Mouse (Mus musculus) regulatory T cell (primary cell): ENCODE measurements at regions not wholly inside any gene's neighbourhood (a gene's known extent, or its start where the extent isn't known, plus 50 kb on each side); places are given as distances from the start of the nearest gene placed in this dataset.

Experiments
- in situ Hi-C: fragments of 300-600 bp; cut with MboI, MseI; formaldehyde crosslinking; loops from one replicate; pipeline ENCODE4 v1.15.1; 2025; ENCODE audit warnings: high pct_unique_total_duplicates

GRCm38 (mm10) chr11:18173028-18173427 is 219.4 kb upstream of the Etaa1 start:
- in situ Hi-C loops: no loop called here

DNA sequence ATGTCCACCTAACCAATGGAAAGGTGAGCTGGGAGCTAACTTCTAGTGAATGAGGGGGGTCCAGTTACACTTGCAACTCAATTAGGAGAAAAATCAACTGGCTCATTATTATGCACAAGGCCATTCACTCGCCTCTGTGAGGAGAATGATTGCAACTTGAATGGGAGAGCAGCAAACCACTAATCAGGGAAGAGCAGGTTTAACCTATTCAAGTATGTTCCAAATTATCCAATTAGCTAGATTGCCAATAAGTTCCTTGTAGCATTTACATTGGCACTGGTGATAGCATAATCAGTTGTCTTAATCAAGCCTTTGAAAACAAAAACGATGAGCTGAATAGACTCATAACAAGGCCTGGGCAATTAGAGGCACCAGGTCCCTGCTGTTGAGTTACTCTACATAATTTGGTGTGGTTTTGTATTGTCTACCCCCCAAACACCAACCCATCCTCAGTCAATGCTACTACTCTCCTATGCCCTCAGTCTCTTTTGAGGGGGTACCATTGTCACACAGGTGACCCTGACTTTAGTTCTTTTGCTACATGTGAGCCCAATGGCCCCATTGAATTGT is 217.6 kb upstream of the Etaa1 start:
- in situ Hi-C loops: no loop called here

DNA sequence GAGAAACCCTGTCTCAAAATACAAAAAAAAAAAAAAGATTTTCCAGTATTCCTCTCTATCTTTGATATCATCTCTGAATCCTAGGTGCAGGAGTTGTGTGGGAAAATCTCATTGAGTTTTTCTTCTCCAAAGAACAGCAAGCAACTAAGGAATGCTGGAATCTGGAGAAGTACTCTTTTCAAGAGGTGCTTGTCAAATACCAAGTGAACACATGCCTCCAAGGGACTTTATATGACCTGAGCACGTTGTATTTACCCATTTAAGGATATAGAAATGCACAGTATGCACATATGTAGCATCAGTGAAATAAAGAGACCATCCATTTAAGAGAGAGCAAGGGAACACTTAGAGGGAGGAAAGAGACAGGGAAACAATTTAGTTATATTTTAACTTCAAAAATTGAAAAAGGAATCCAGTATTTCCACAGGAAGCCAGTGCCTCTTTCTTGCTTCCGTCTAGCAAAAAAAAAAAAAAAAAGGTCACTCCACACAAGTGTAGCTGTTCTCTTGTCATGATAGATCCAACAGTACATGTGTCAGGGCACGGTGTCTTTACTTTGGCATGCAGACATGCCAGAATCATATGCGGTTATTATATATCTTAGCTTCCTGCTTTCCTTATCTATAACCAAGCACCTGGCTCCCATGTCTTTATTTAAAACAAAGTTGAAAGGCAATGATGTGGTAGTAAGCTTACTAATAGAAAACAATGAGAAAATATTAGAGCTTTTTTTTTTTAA is 212.1 kb upstream of the Etaa1 start:
- in situ Hi-C loops: no loop called here

- in situ Hi-C loops: no loop called here
Observed at GRCm38 (mm10) chr11:18164025-18164423, 210.3 kb upstream of the Etaa1 start.

- in situ Hi-C loops: no loop called here
Observed at GRCm38 (mm10) chr11:18163156-18164024, 209.7 kb upstream of the Etaa1 start.

- in situ Hi-C loops: no loop called here
Observed at GRCm38 (mm10) chr11:18156506-18156905, 202.8 kb upstream of the Etaa1 start.

GRCm38 (mm10) chr11:18151788-18152563 is 198.3 kb upstream of the Etaa1 start:
- in situ Hi-C loops: no loop called here

DNA sequence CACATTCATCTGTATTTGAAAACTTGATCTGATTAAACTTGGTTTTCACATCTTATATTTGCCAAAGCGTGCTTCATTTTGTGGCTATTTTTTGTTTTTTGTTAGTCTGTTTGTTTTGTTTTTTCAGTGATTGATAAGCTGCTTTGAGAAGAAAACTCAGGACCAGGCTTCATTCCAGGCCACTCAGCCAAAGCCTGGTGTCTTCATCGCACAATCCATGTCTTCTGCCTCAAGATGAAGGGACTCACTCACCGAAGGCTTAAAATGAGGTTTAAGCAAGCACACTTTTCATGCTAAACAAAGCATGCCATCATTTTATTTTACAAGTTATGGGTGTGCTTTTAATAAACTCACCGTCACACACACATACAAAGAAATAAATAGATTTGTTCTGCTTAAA is 197.7 kb upstream of the Etaa1 start:
- in situ Hi-C loops: no loop called here

DNA sequence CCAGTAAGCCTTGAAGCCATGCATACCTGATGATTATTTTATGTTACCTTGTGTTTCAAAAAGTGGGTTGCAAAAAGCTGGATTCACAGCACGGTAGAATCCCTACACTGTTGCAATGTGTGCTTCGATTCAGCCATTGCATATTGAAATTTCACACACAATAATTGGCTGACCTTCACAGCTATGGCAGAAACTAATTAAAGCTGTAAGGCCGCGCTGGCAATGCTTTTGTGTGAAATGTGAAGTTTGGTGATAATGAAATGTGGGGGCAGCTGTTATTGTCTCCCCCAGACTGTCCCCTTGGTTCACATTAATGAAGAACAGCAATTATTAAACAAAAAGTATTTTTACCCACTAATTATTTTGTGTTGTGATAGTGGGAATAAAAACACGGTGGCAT is 173.8 kb upstream of the Etaa1 start:
- in situ Hi-C loops: no loop called here

DNA sequence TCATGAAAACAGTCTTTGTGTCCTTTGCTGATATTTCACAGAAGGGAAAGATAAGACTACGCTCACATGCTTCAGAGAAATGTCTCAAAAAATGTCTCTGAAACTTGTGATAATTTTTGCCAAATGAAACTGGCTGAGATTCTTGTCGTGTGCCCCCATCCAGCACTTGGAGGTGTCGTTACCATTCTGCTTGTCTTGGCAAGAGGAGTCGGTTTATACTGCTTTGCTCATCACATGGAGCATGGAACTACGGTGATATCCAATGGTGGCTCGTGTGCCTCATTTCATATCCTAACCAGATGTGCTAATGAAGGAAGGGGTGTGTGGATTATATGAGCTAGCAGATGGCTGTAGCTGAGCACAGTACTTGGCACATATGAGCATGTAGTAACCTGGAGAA is 169.4 kb upstream of the Etaa1 start:
- in situ Hi-C loops: no loop called here

- in situ Hi-C loops: no loop called here
Observed at GRCm38 (mm10) chr11:18122616-18123015, 168.9 kb upstream of the Etaa1 start.

GRCm38 (mm10) chr11:18115693-18116450 is 162.2 kb upstream of the Etaa1 start:
- in situ Hi-C loops: no loop called here

- in situ Hi-C loops: no loop called here
Observed at GRCm38 (mm10) chr11:18102841-18103240, 149.2 kb upstream of the Etaa1 start.

DNA sequence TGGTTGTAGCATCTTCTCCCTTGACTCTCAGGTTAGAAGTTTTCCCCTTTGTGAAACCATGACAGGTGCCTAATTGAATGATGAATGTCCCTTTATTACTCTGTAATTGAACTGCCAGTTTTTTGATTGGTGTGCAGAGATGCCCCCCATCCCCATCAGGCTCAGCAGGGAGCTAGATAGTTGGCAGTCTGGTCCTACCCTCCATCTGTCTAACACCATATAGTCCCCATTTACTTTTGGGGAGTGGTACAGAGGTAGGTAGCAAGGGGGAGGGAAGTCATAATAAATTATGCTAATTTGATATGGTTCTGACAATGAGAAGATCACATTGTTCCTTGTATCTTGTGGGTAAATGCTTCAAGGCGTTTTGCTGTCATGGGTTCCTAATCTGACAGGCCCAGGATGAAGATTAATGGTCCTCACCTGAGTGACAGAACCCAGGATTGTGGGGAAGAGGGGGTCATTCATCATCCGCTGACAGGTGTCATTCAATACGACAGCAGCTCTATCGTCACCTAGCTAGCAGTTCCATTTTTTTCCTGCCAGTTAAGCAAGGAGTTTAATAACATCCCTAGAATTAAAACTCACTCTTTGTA is 122.3 kb upstream of the Etaa1 start:
- in situ Hi-C loops: no loop called here

DNA sequence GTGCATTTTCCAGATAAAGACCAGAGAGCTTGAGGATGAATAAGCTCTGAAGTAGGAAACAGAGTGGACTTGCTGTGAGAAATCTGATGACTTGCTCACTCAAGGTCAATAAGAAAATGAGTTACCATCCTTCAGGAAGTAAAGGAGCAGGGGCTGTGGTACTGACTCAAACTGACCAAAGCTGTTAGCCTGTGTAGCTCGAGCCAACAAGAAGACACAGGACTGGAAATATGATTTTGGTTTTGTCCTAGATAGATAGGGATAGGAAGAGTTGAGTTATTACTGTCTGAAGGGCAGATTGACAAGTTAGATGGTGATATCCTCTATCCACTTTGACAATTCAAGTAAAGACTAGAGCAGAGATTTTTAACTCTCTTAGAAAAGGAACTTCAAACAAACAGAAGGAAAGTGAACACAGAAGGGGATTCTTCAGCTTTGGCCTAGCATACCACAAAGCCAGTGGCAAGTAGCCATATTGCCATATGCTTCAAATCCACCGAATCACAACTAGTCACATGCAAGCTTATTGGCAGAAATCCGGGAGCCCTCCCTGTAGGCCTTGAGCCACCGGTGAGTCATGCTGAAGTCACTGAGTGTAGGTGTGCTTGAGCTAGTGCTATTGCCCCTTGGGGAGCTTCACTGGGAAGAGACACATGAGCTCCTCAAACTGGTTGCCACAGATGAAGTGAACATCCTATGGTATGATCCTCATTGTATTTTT is 117.1 kb upstream of the Etaa1 start:
- in situ Hi-C loops: no loop called here

GRCm38 (mm10) chr11:18070032-18070374 is 116.3 kb upstream of the Etaa1 start:
- in situ Hi-C loops: no loop called here

- in situ Hi-C loops: no loop called here
Observed at GRCm38 (mm10) chr11:18069348-18070031, 115.8 kb upstream of the Etaa1 start.

DNA sequence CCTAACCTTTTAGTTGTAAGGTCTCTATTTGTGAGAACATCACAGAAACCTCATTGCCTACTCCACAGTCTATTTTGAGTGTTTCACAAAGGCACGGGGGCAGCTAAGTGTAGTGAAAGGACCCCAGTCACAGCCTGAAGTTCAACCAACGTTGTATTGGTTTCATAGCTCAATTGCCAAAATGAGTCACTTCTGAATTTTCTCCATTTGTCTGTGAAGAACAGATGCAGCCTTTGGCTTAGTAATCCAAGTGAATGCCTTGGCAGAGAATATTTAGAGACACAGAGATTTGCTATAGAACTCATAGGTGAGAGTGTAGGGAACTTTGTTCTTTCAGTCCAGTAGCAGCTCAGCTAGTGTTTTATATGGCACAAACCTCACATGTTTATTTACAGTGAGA is 114.4 kb upstream of the Etaa1 start:
- in situ Hi-C loops: no loop called here

- in situ Hi-C loops: no loop called here
Observed at GRCm38 (mm10) chr11:18067676-18068075, 114.0 kb upstream of the Etaa1 start.

GRCm38 (mm10) chr11:18041589-18041988 is 87.9 kb upstream of the Etaa1 start:
- in situ Hi-C loops: no loop called here
